Mouse (Mus musculus) hindbrain, embryonic 14.5 days (tissue): Measurements from ENCODE around the gene Slc8a3. TPM values are rescaled to one million over a fixed set of nuclear protein-coding genes. Genes with fewer than 3 reads are reported as not detected.

Experiments used
- ATAC-seq: fragments of 200-750 bp; cut with Nextera tagmentation; 2 replicates; pipeline ENCODE4 v1.8.0; 2017; ENCODE audit warnings: moderate number of reproducible peaks, mild to moderate bottlenecking, moderate TSS enrichment, moderate library complexity; ENCODE audit not compliant: low FRiP score
- DNase-seq: peaks from one replicate; pipeline ENCODE4 v3.0.0-alpha.2; 2015; ENCODE audit warnings: low spot score
- H3K27ac ChIP-seq: fragments of 300-500 bp; sonication (generic); 2 replicates; pipeline ENCODE4 v1.5.1; 2014; ENCODE audit warnings: mild to moderate bottlenecking, moderate library complexity
- H3K27me3 ChIP-seq: fragments of 300-500 bp; sonication (generic); 2 replicates; pipeline ENCODE4 v1.6.1; 2014; ENCODE audit warnings: mild to moderate bottlenecking, low read length, mixed read lengths; ENCODE audit not compliant: control insufficient read depth, insufficient read depth
- H3K36me3 ChIP-seq: fragments of 300-500 bp; sonication (generic); replicated peaks from 2 replicates; pipeline ENCODE4 v1.6.1; 2014; ENCODE audit not compliant: control insufficient read depth, insufficient read depth
- H3K4me1 ChIP-seq: fragments of 300-500 bp; sonication (generic); replicated peaks from 2 replicates; pipeline ENCODE4 v1.6.1; 2014; ENCODE audit warnings: antibody characterized with exemption, low read length, mixed read lengths; ENCODE audit not compliant: control insufficient read depth, insufficient read depth
- H3K4me2 ChIP-seq: fragments of 300-500 bp; sonication (generic); replicated peaks from 2 replicates; pipeline ENCODE4 v1.6.1; 2014; ENCODE audit warnings: mild to moderate bottlenecking, moderate library complexity
- H3K4me3 ChIP-seq: fragments of 300-500 bp; sonication (generic); replicated peaks from 2 replicates; pipeline ENCODE4 v1.5.1; 2014; ENCODE audit warnings: mild to moderate bottlenecking, low read length
- H3K9ac ChIP-seq: fragments of 300-500 bp; sonication (generic); 2 replicates; pipeline ENCODE4 v1.6.1; 2014
- H3K9me3 ChIP-seq: fragments of 300-500 bp; sonication (generic); 2 replicates; pipeline ENCODE4 v1.6.1; 2016; ENCODE audit warnings: low read length; ENCODE audit not compliant: control insufficient read depth
- WGBS: fragments of 180-500 bp; shearing (Covaris S2); extraction: QIAGEN DNeasy Blood & Tissue Kit; methylation state at CpG from one replicate; pipeline ENCODE4 v1.1.7; 2014; 5-methylcytosine and 5-hydroxymethylcytosine counted together
- polyA plus RNA-seq: library from polyadenylated mRNA; unstranded; fragments of >200 nt; fragmentation: Nextera tagmentation; extraction: Ambion mirVana; gene quantifications from 2 replicates; pipeline ENCODE4 v1.2.1, GENCODE M21; 2014

The Slc8a3 gene
- polyA plus RNA-seq, 1 experiment from 2014 or later: 12.1 TPM

- H3K27ac ChIP-seq: no peak overlapping the region
- DNase-seq: no peak
- no peak overlapping the region for H3K4me3 ChIP-seq
- ATAC-seq: no peak
- H3K4me1 ChIP-seq: peaks cover under 1% of the 10 kb centered on the region; the same call in 1 of the 2 replicates
- no peak overlapping the region for H3K9ac ChIP-seq
- no peaks in the 10 kb centered on the region for H3K27me3 ChIP-seq
- no peaks in the 10 kb centered on the region for H3K36me3 ChIP-seq
- H3K9me3 ChIP-seq: no peaks in the 10 kb centered on the region
- H3K4me2 ChIP-seq: no peak overlapping the region
- WGBS: 60% methylated on average over 5 of the region's 5 CpGs
These were observed 172.1 kb downstream of the Slc8a3 start for GRCm38 (mm10) chr12:81160831-81161230.

GRCm38 (mm10) chr12:81160425-81160824 is 172.6 kb downstream of the Slc8a3 start:
- ATAC-seq (no peak), DNase-seq (no peak)
- no peaks in the 10 kb centered on the region for H3K4me1 ChIP-seq
- 74% methylated on average over 3 of the region's 3 CpGs for WGBS
- no peak overlapping the region for H3K9ac ChIP-seq
- H3K36me3 ChIP-seq: no peaks in the 10 kb centered on the region
- no peak overlapping the region for H3K4me2 ChIP-seq
- no peaks in the 10 kb centered on the region for H3K9me3 ChIP-seq
- no peaks in the 10 kb centered on the region for H3K27me3 ChIP-seq
- no peak overlapping the region for H3K4me3 ChIP-seq
- no peak overlapping the region for H3K27ac ChIP-seq

- Histone ChIP-seq H3K4me2 (no peak overlapping the region), H3K9me3 (no peaks in the 10 kb centered on the region), H3K9ac (no peak overlapping the region), H3K4me3 (no peak overlapping the region), H3K36me3 (no peaks in the 10 kb centered on the region), H3K27ac (no peak overlapping the region), H3K4me1 (no peaks in the 10 kb centered on the region), H3K27me3 (no peaks in the 10 kb centered on the region)
- DNase-seq: no peak
- no peak for ATAC-seq
- WGBS: 65% methylated on average over 2 of the region's 2 CpGs
These were observed 173.0 kb downstream of the Slc8a3 start for GRCm38 (mm10) chr12:81159947-81160346.

GRCm38 (mm10) chr12:81156841-81157240 is 176.1 kb downstream of the Slc8a3 start:
- no peaks in the 10 kb centered on the region for H3K4me1 ChIP-seq
- H3K36me3 ChIP-seq: no peaks in the 10 kb centered on the region
- no peak overlapping the region for H3K4me2 ChIP-seq
- H3K4me3 ChIP-seq: no peak overlapping the region
- 91% methylated on average over 8 of the region's 8 CpGs for WGBS
- ATAC-seq (no peak), DNase-seq (no peak)
- no peak overlapping the region for H3K9ac ChIP-seq
- H3K27ac ChIP-seq: no peak overlapping the region
- H3K27me3 ChIP-seq: no peaks in the 10 kb centered on the region
- no peaks in the 10 kb centered on the region for H3K9me3 ChIP-seq

- 93% methylated on average over 6 of the region's 6 CpGs for WGBS
- Histone ChIP-seq H3K27me3 (no peaks in the 10 kb centered on the region), H3K9me3 (no peaks in the 10 kb centered on the region), H3K4me2 (no peak overlapping the region), H3K27ac (no peak overlapping the region), H3K4me1 (no peaks in the 10 kb centered on the region), H3K4me3 (no peak overlapping the region), H3K9ac (no peak overlapping the region), H3K36me3 (no peaks in the 10 kb centered on the region)
- no peak for DNase-seq
- ATAC-seq: no peak
These were observed 177.3 kb downstream of the Slc8a3 start for GRCm38 (mm10) chr12:81155675-81156074.

- Histone ChIP-seq H3K27ac (no peak overlapping the region), H3K4me2 (no peak overlapping the region), H3K9ac (no peak overlapping the region), H3K36me3 (no peaks in the 10 kb centered on the region), H3K9me3 (no peaks in the 10 kb centered on the region), H3K27me3 (no peaks in the 10 kb centered on the region), H3K4me3 (no peak overlapping the region), H3K4me1 (peaks cover 4% of the 10 kb centered on the region; the same call in 1 of the 2 replicates)
- WGBS: 62% methylated on average over 2 of the region's 2 CpGs
- ATAC-seq: no peak
- no peak for DNase-seq
These were observed 180.9 kb downstream of the Slc8a3 start for GRCm38 (mm10) chr12:81152082-81152481.

GRCm38 (mm10) chr12:81150917-81151316 is 182.1 kb downstream of the Slc8a3 start:
- WGBS: 85% methylated on average over 5 of the region's 5 CpGs
- Histone ChIP-seq H3K9me3 (no peaks in the 10 kb centered on the region), H3K4me2 (no peak overlapping the region), H3K4me1 (peaks cover 8% of the 10 kb centered on the region), H3K27me3 (no peaks in the 10 kb centered on the region), H3K27ac (no peak overlapping the region), H3K4me3 (no peak overlapping the region), H3K36me3 (no peaks in the 10 kb centered on the region), H3K9ac (no peak overlapping the region)
- DNase-seq (no peak), ATAC-seq (no peak)

GRCm38 (mm10) chr12:81147956-81148355 is 185.0 kb downstream of the Slc8a3 start:
- Histone ChIP-seq H3K4me1 (peaks cover 8% of the 10 kb centered on the region), H3K36me3 (no peaks in the 10 kb centered on the region), H3K4me2 (no peak overlapping the region), H3K4me3 (no peak overlapping the region), H3K9me3 (no peaks in the 10 kb centered on the region), H3K27me3 (no peaks in the 10 kb centered on the region), H3K9ac (no peak overlapping the region), H3K27ac (no peak overlapping the region)
- DNase-seq: no peak
- 92% methylated on average over 6 of the region's 6 CpGs for WGBS
- ATAC-seq: no peak
